Mouse (Mus musculus): ENCODE measurements at regions not wholly inside any gene's neighbourhood (a gene's known extent, or its start where the extent isn't known, plus 50 kb on each side); places are given as distances from the start of the nearest gene placed in this dataset.

- DNase-seq, result no peak
Measured at GRCm38 (mm10) chr4:31838592-31838991, 125.3 kb upstream of the Map3k7 start.

GRCm38 (mm10) chr4:31849763-31850162, 114.1 kb upstream of the Map3k7 start:
- no peak for DNase-seq

GRCm38 (mm10) chr4:31851006-31851405, 112.9 kb upstream of the Map3k7 start:
- DNase-seq, result peak; percentile 19

- DNase-seq, result no peak
Measured at GRCm38 (mm10) chr4:31853851-31854250, 110.0 kb upstream of the Map3k7 start.

- DNase-seq, result no peak
Measured at GRCm38 (mm10) chr4:31860389-31860788, 103.5 kb upstream of the Map3k7 start.

GRCm38 (mm10) chr4:31861172-31861571, 102.7 kb upstream of the Map3k7 start:
- no peak for DNase-seq

- no peak for DNase-seq
Measured at GRCm38 (mm10) chr4:31872985-31873983, 90.6 kb upstream of the Map3k7 start.

GRCm38 (mm10) chr4:31877389-31877788, 86.5 kb upstream of the Map3k7 start:
- no peak for DNase-seq

GRCm38 (mm10) chr4:31878493-31879191, 85.3 kb upstream of the Map3k7 start:
- no peak for DNase-seq

- DNase-seq, result no peak
Measured at GRCm38 (mm10) chr4:31879192-31879585, 84.7 kb upstream of the Map3k7 start.

GRCm38 (mm10) chr4:31880213-31880612, 83.7 kb upstream of the Map3k7 start:
- no peak for DNase-seq

GRCm38 (mm10) chr4:31889673-31890072, 74.2 kb upstream of the Map3k7 start:
- no peak for DNase-seq

- no peak for DNase-seq
Measured at GRCm38 (mm10) chr4:31909086-31909673, 54.7 kb upstream of the Map3k7 start.
